Mouse (Mus musculus) gastrocnemius, postnatal 14 days (tissue): Measurements from ENCODE around the gene Dyrk1a. TPM values are rescaled to one million over a fixed set of nuclear protein-coding genes. Genes with fewer than 3 reads are reported as not detected.

Experiments used
- DNase-seq: peaks from one replicate; pipeline ENCODE4 v3.0.0; 2021; ENCODE audit warnings: mixed read lengths
- intact Hi-C: fragments of 180-260 bp; cut with DNase I; formaldehyde crosslinking; loops from one replicate; pipeline ENCODE4 v1.15.1; 2025; ENCODE audit warnings: low total_unique reads
- total RNA-seq, 2 experiments: library from RNA; stranded (reverse); gene quantifications; 2 replicates each; pipeline ENCODE4 v1.2.3; 2021

The Dyrk1a gene
- total RNA-seq, 2 experiments from 2014 or later: 60.6 to 66.2 TPM

DNA sequence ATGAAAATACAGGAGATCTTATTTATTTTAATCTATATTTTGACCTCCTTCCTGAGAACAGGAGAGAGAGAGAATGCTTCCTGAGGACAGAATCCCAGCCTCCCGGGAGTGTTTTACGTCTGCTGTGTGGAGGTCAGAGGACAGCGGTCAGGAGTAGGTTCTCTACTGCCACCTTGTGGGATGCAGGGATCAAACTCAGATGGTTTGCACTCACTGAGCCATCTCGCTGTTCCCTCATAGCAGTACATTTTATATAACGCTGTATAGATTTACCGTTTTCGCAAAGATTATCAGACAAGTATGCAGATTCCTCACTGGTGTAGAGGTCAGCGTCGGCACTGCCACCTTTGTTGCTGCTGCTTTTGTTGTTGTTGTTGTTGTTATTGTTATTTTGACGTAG lies 48.7 kb downstream of the Dyrk1a start:
- intact Hi-C loops: loop anchor here (5.0 to 10.0 kb wide), 2 partner anchors 36 to 104 kb away; no protein-coding TSS in a partner anchor
- DNase-seq: peak; percentile 66

DNA sequence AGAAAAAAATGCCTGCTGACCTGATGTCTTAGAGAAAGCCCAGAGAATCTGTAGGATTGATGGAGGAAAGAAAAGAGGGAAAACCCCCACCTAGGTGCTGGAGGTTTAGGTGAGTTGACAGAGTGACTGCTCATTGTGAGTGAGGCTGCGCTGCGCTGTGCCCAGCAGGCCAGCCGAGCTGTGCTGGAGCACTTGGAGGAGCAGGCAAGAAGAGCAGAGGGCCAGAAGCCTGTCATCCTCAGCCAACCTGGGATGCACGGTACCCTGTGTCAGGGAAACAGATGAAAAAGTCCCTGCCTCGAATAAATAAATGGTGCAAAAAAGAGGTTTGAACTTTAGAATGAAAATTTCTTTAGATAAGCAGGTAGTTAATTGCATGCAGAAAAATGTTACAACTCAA lies 49.5 kb downstream of the Dyrk1a start:
- intact Hi-C loops: loop anchor here (5.0 to 10.0 kb wide), 2 partner anchors 37 to 104 kb away; no protein-coding TSS in a partner anchor
- no peak for DNase-seq

DNA sequence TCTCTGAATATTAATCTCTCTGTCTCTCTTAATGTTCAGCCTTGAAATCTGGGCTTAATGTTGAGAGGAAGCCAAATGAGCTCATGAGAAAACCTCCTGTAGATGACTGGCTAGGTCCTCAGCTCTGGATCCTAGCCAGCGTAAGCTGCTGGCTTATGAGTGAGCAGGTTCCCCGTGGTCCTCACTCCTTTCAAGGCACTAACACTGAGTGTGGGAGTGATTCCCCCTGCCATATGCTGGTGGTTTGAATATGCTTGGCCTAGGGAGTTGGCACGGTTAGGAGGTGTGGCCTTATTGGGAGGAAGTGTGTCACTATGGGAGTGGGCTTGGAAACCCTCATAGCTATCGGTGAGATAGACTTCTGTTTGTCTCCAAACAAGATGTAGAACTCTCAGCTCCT lies 55.1 kb downstream of the Dyrk1a start:
- intact Hi-C loops: no loop called here
- no peak for DNase-seq

DNA sequence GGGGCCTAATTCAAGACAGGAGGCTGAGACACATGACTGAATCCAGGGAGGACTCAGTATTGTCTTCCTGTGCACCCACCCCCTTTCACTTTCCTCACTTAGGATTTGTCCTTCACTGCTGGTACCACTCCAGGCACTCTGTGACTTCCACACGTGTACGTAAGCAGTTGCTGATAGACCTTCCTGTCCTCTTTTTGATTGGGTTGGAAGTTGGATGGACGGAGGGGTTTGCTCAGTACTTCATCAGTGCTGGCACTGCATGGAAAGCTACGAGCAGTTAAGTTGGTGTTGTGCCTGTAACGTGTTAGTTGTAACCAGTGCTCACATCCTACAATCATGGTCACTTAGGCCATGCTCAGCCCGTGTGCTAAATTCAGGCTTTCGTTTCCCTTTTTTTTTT lies 55.8 kb downstream of the Dyrk1a start:
- intact Hi-C loops: no loop called here
- DNase-seq: no peak

DNA sequence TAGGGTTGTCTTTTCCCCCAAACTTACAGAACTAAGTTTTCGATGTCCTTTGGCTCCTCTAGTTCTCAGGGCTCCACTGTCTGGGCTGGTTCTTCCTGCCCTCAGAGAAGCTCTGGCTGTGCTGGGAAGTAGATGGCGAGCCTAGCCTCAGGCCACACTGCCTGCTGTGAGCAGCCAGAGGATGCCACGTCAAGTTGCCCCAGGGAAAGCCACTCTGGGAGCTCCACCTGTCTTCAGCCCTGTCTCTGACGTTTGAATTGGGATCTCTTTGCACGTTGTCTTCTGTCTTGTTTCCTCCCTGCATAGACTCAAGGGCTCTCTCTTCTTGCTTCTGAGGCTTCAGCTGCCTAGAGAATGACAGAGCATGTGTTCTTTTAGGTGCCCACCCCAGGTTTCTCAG lies 57.9 kb downstream of the Dyrk1a start:
- intact Hi-C loops: no loop called here
- no peak for DNase-seq

DNA sequence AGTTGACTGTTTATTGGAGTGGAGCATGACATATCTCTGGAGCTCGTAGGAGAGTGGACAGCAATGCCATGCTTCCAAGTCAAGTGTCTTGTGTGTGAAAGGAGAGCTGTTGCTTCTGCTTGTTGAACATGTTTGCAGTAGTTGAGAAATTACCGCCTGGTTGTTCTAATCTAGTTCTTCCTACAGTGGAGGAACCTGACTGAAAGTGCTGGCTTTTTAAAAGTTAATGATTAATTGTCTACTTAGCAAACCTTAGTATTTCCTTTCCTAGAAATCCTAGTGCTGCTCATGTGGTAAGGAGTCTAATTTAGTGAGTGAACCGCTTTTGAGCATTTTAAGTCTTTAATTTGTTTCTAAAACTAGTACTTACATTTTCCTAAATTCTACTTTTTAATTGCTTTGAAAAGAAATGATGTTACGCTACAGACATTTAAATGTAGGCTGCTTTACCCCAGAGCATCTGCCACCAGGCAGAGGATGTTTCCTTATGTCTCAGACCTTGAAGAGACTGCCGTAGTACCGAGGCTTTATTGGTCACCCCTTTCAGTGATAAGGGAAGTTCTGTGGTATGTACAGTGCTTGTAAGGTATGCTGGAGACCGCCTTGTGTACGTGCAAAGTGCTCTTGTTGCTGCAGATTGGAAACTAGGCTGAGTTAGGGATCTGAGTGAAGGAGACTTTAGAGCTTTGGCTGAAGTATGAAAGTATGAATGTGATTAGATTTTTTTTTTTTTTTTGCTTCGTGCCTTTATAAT lies 59.3 kb downstream of the Dyrk1a start:
- DNase-seq: no peak
- intact Hi-C loops: no loop called here

DNA sequence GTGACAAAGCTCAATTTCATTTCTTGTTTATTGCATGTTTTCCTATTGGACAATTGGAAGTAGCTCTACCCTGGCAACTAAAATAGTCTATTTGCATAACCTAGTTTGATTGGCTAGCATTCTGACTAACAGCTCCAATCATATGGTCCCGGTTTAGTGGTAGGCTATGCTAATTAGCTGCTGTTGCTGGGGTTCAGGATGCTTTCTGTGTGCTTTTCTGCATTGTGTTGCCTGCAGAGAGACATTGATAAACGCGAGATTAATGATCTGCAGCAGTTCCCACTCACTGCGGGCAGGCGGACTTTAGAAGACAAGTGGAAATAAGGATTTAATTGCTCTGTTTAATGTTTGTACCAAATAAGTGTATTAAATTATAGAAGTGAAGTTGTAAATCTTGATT lies 62.2 kb downstream of the Dyrk1a start:
- intact Hi-C loops: no loop called here
- DNase-seq: no peak

DNA sequence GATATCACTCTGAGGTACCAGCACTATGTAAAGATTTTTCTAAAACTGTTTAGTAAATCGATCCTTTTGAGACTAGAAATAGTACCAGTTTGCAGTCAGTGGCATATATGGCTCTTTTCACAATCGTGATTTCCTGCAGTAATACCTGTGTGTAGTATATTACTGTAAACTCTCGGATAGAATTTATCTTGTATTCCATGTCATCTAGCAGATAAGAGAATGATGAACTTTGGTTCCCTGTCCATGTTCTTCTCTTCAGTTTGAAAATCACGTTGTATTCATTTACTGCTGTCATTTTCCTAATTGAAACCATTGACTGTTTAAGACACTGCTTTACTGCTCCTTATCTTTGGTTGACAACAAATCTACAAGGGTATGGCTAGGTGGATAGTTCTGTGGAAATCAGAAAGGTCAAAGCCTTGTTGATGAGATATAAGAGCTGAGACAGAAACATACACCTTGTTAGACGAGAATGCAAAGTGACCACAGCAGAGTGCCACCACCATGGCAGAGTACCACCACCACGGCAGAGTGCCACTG lies 62.7 kb downstream of the Dyrk1a start:
- intact Hi-C loops: no loop called here
- DNase-seq: no peak

DNA sequence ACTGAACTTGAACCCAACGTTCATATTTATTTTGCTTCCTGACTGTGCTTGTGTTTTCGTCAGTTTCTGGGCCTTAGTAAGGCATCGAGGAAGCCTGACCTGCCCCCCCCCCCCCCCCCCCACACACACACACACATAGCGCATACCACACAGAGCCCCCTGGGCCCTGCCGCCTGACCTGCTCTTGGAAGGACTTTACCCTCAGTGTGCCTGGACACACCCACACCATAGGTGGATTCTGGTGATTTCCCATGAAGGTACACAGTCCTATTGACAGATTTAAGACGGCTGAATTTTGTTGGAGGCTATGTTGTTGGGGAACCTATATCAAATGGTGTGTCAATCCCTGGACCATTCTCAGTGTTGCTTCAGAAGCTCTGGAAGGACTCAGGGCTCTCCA lies 63.2 kb downstream of the Dyrk1a start:
- intact Hi-C loops: no loop called here

DNA sequence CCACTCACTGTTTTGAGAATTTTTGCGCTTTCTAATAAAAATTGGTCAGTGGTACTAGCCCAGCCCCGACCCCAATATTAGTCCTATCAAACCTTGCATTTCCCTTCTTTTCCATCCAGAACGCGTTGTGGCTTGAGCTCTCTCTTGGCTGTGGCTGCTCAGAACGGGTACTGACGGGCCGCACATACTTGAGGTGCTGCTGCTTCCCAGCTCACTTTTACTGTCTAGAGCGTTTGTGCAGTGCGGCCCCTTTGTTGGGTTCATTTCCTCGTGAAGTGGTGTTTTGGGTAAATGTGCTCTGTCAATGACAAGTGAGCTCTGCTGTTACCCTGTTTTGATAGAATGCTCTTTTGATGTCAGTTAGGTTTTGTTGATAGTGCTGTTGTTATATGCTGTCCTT lies 67.6 kb downstream of the Dyrk1a start:
- intact Hi-C loops: no loop called here
- no peak for DNase-seq

More for the DNA sequence above, 63.2 kb downstream of the Dyrk1a start:
- no peak for DNase-seq

DNA sequence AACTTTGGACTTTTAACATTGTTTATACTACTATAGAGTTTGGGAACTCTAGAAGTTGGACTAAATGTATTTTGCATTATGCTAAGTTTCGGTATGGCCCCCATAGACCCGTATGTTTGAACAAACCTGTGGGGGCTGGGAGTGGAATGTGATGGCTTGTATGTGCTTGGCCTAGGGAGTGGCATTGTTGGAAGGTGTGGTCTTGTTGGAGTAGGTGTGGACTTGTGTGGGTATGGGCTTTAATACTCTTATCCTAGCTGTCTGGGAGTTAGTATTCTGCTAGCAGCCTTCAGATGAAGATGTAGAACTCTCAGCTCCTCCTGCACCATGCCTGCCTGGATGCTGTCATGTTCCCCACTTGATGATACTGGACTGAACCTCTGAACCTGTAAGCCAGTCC lies 72.0 kb downstream of the Dyrk1a start:
- no peak for DNase-seq
- intact Hi-C loops: no loop called here

DNA sequence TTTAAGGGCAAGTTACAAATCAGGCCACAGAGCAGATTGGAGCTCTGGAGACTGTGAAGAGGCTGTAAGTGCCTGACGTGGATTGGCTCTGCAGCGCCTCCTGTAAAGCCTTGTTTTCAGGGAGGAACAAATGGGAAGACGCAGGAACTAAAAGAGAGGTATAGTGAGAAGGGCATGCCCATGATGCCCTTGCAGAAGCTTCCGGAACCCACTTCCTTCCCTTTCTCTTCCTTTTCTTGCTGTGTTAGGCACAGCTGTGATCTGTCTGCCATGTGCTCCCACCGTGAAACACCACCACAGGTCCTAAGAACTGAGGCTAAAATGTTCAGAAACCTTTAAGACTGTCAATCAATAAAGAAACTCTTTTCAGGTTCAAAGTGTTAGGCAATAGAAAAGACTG lies 77.3 kb downstream of the Dyrk1a start:
- no peak for DNase-seq
- intact Hi-C loops: no loop called here

DNA sequence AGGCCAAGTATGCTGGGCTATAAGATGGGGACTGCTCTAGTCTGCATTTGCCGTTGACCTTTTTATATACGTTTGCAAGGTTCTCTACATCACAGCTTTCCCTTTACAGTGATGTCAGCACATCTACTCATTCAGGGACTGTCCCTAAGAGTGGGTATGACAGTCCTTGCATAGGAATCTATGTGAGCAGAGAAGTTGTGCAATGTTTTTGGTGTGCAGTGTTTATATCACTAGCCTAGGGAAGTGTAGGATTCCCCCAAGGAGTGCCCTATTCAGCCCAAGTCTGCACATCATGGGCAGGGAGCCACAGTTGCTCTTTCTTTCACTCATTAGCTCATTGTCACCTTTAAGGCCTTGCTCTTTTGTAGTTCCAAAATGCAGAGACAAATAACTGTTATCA lies 78.1 kb downstream of the Dyrk1a start:
- DNase-seq: no peak
- intact Hi-C loops: no loop called here

DNA sequence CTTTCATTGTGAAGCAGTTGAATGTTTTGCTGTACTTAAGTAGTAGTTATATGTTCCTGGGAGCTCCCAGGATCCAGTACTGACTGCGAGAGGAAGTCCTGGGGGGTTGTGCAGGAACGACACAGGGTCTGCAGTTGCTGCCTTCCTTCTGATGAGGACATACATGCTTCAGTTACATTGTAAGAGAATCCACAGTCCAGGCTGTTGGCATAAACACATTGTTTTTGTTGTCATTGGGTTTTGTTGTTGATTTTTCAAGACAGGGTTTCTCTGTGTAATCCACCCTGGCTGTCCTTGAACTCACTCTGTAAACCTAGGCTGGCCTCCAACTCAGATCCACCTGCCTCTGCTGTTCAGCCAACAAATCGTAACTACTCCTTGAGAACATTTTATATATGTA lies 80.1 kb downstream of the Dyrk1a start:
- intact Hi-C loops: no loop called here
- DNase-seq: no peak

DNA sequence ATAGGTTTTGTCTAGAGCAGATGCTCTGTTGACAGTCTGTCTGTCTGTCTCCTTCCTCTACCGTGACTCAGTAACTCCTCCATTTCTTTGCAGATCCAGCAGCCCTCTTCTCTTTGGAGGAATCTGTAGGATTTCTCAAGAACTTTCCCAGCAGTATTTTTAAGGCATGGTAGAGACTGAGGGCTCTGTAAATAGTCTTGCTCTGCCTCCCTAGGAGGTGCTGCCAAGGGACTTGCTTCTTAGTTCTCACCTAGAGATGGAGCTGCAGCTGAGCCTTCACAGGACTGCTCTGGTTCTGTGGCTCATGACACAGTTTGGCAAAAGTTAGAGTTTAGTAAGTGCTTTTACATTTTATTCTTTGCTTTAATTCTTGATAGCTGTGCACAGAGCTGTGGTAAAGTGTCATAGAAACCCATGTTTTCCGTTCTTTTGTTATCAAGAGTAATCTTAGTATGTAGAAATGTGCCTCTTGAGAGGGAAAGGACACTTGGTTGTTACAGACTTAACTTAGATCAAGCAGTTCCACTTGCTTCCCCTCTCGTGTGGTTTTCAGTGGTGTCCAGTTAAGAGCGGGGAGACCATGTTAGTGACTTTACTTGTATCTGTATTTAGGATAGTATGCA lies 82.4 kb downstream of the Dyrk1a start:
- DNase-seq: no peak
- intact Hi-C loops: no loop called here

DNA sequence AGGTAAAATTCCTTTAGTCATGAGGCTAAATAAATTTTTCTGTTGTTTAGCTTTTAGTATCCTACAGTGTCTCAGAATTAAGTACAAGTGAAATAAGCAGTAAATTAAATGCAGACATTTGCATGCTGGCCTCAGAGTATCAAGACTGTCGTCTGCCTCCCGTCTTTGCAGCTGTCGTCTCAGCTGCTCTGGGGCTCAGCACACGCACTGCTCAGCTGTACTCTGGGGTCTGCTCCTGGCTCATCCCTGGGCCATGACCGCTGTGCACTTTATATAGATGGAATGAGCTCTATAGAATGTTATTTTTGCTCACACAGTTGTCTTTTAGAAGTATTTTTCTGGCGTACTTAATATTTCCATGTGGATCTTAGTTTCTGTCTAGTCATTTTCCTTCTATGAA lies 85.3 kb downstream of the Dyrk1a start:
- intact Hi-C loops: no loop called here
- no peak for DNase-seq

DNA sequence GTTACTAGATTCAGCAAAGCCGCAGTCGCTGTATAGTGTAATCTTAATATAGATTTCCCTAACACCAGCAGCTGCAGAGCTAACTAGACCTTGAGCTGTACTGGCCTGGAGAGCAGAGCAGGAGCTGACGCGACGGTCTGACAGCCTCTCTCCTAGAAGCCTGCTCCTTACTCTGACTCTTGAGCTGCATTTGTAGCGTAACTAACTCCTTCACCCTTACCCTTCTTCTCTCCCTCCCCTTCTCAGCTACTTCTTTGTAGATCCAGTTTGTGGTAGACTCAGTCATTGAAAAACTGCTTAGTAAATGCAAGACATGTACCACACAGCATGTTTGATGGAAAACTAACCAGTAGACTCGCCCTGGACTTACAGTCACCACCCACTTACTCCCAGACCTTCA lies 87.1 kb downstream of the Dyrk1a start:
- intact Hi-C loops: no loop called here

DNA sequence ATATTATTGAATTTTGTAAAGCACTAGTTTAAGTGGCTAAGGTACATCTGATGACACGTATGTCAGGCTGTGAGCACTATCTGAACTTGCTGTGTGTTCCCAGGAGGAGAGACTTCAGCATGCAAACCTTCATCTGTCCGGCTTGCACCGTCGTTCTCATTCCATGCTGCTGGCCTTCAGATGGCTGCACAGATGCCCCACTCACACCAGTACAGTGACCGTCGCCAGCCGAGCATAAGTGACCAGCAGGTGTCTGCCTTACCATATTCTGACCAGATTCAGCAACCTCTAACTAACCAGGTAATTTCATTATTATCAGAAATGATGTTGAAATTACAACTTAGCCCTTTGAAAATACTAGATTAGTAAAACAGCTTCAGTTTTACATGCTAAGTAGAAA lies 89.6 kb downstream of the Dyrk1a start:
- DNase-seq: no peak
- intact Hi-C loops: no loop called here

More for the DNA sequence above, 87.1 kb downstream of the Dyrk1a start:
- no peak for DNase-seq

DNA sequence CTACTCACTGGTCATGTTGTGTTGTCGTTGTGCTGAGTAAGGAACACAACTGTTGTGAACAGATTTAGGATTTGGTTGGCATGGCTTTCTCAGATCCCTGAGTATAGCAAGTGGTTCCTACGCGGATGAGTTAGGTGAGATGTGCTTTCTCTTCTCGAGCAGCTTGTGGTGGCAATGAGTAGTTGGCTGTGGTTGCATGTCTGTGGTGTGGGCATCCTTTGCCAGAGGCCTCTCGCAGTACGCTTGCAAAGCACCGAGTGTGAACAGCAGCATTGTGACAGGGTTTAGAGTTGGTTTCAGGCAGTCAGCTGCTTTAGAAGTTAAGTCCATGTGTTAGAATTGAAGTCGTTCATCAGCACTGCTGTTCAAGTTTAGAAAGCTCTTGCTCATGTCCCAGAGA lies 90.4 kb downstream of the Dyrk1a start:
- DNase-seq: no peak
- intact Hi-C loops: no loop called here

DNA sequence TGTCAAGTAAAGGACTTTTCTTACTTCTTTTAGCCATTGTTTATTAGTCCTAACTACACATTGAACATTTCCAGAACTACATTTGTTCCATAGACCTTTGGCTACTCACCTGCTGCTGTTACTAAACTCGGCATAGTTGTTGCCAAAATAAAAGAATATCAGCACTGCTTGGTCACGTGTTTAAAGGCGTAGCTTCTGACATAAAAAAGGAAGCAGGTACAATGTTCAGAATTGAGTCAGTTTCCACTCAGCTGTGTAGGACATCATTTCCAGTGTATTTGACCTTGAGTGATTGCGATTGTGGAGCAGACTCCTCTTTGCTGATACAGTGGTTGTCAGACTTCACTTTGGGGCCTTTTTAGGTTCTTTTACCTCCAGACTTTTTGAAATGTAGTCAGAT lies 97.7 kb downstream of the Dyrk1a start:
- intact Hi-C loops: no loop called here
- no peak for DNase-seq

DNA sequence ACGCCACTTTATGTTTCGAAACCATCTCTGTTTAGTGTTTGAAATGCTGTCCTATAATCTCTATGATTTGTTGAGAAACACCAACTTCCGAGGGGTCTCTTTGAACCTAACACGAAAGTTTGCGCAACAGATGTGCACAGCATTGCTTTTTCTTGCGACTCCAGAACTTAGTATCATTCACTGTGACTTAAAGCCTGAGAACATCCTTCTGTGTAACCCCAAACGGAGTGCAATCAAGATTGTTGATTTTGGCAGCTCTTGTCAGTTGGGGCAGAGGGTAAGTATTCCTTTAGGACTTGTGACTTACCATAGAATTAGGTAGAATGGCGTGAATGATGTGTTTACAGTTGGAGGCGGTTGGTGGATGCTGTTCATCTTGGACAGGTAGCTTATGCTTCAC lies 101.5 kb downstream of the Dyrk1a start:
- DNase-seq: no peak
- intact Hi-C loops: no loop called here
